Mouse (Mus musculus) midbrain, embryonic 11.5 days (tissue): ENCODE data around the gene Jmjd8. TPM values are rescaled to one million over a fixed set of nuclear protein-coding genes. Genes with fewer than 3 reads are reported as not detected.
"Not testable (repeated sequence)": the region's sequence is repeated elsewhere in the genome, so short reads cannot be mapped to it uniquely, and the experiment has no call there.

Experiments
- ATAC-seq: fragments of 200-750 bp; cut with Nextera tagmentation; 2 replicates; pipeline ENCODE4 v1.8.0; 2017; ENCODE audit warnings: moderate TSS enrichment, moderate library complexity; ENCODE audit not compliant: low FRiP score
- DNase-seq: peaks from one replicate; pipeline ENCODE4 v3.0.0; 2015; ENCODE audit warnings: low spot score; ENCODE audit errors: missing footprints
- H3K27ac ChIP-seq: fragments of 300-500 bp; sonication (generic); 2 replicates; pipeline ENCODE4 v1.5.1; 2014; ENCODE audit warnings: low read depth, low read length
- H3K27me3 ChIP-seq: fragments of 300-500 bp; sonication (generic); 2 replicates; pipeline ENCODE4 v1.6.1; 2014; ENCODE audit warnings: mild to moderate bottlenecking, low read length, moderate library complexity, mixed read lengths; ENCODE audit not compliant: control insufficient read depth, insufficient read depth
- H3K36me3 ChIP-seq: fragments of 300-500 bp; sonication (generic); 2 replicates; pipeline ENCODE4 v1.6.1; 2014; ENCODE audit warnings: mild to moderate bottlenecking, low read length, moderate library complexity, mixed read lengths; ENCODE audit not compliant: control insufficient read depth, insufficient read depth
- H3K4me1 ChIP-seq: fragments of 300-500 bp; sonication (generic); 2 replicates; pipeline ENCODE4 v1.6.1; 2014; ENCODE audit warnings: low read length; ENCODE audit not compliant: control insufficient read depth, insufficient read depth
- H3K4me2 ChIP-seq: fragments of 300-500 bp; sonication (generic); 2 replicates; pipeline ENCODE4 v1.6.1; 2014; ENCODE audit warnings: mild to moderate bottlenecking, moderate library complexity
- H3K4me3 ChIP-seq: fragments of 300-500 bp; sonication (generic); 2 replicates; pipeline ENCODE4 v1.5.1; 2014; ENCODE audit warnings: low read depth, low read length
- H3K9ac ChIP-seq: fragments of 300-500 bp; sonication (generic); 2 replicates; pipeline ENCODE4 v1.6.1; 2014; ENCODE audit warnings: low read length
- H3K9me3 ChIP-seq: fragments of 300-500 bp; sonication (generic); 2 replicates; pipeline ENCODE4 v1.6.1; 2016; ENCODE audit warnings: low read length; ENCODE audit not compliant: control insufficient read depth
- WGBS: fragments of 180-500 bp; shearing (Covaris S2); extraction: QIAGEN DNeasy Blood & Tissue Kit; methylation state at CpG from one replicate; pipeline ENCODE4 v1.1.7; 2014; 5-methylcytosine and 5-hydroxymethylcytosine counted together
- polyA plus RNA-seq: library from polyadenylated mRNA; unstranded; fragments of >200 nt; fragmentation: Nextera tagmentation; extraction: Ambion mirVana; gene quantifications from 2 replicates; pipeline ENCODE4 v1.2.1, GENCODE M21; 2014

Jmjd8 gene
- polyA plus RNA-seq, 1 experiment from 2014 or later, result 54.1 TPM

GRCm38 (mm10) chr17:25869498-25869897 lies 40.8 kb downstream of the Jmjd8 start:
- H3K4me2 ChIP-seq, result no peak overlapping the region
- DNase-seq (peak; percentile 78), ATAC-seq (no peak)
- no peaks in the 10 kb centered on the region for H3K36me3 ChIP-seq
- 77% methylated on average over 8 of the region's 8 CpGs for WGBS
- no peak overlapping the region for H3K4me3 ChIP-seq
- no peak overlapping the region for H3K27ac ChIP-seq
- H3K27me3 ChIP-seq, result no peaks in the 10 kb centered on the region
- peaks cover 14% of the 10 kb centered on the region for H3K4me1 ChIP-seq
- no peak overlapping the region for H3K9ac ChIP-seq
- H3K9me3 ChIP-seq, result no peaks in the 10 kb centered on the region

- WGBS, result 83% methylated on average over 2 of the region's 2 CpGs
- ATAC-seq (no peak), DNase-seq (no peak)
- Histone ChIP-seq H3K9ac (no peak overlapping the region), H3K4me1 (peaks cover 14% of the 10 kb centered on the region), H3K9me3 (no peaks in the 10 kb centered on the region), H3K36me3 (no peaks in the 10 kb centered on the region), H3K27me3 (no peaks in the 10 kb centered on the region), H3K27ac (no peak overlapping the region), H3K4me3 (no peak overlapping the region), H3K4me2 (no peak overlapping the region)
Observed at GRCm38 (mm10) chr17:25869954-25870353, 41.3 kb downstream of the Jmjd8 start.

- not testable (repeated sequence) for H3K9me3 ChIP-seq, H3K27me3 ChIP-seq
Observed at GRCm38 (mm10) chr17:25871566-25871965, 42.9 kb downstream of the Jmjd8 start.

GRCm38 (mm10) chr17:25872676-25873075 lies 44.0 kb downstream of the Jmjd8 start:
- no peak overlapping the region for H3K9ac ChIP-seq
- DNase-seq (no peak), ATAC-seq (no peak)
- no peak overlapping the region for H3K27ac ChIP-seq
- no peaks in the 10 kb centered on the region for H3K9me3 ChIP-seq
- H3K4me2 ChIP-seq, result no peak overlapping the region
- H3K4me3 ChIP-seq, result no peak overlapping the region
- H3K4me1 ChIP-seq, result peaks cover 23% of the 10 kb centered on the region
- WGBS, result 87% methylated on average over 3 of the region's 3 CpGs
- H3K27me3 ChIP-seq, result no peaks in the 10 kb centered on the region
- H3K36me3 ChIP-seq, result no peaks in the 10 kb centered on the region

More at GRCm38 (mm10) chr17:25871566-25871965, 42.9 kb downstream of the Jmjd8 start:
- H3K4me3 ChIP-seq, H3K4me2 ChIP-seq, H3K36me3 ChIP-seq, H3K27ac ChIP-seq, H3K9ac ChIP-seq, DNase-seq, ATAC-seq: not testable (repeated sequence)
- peaks cover 22% of the 10 kb centered on the region for H3K4me1 ChIP-seq

- no peaks in the 10 kb centered on the region for H3K27me3 ChIP-seq
- peak overlapping the region; percentile 80; the same call in 1 of the 2 replicates for H3K4me3 ChIP-seq
- WGBS, result 83% methylated on average over 11 of the region's 11 CpGs
- H3K27ac ChIP-seq, result no peak overlapping the region
- no peaks in the 10 kb centered on the region for H3K9me3 ChIP-seq
- H3K4me1 ChIP-seq, result peaks cover 18% of the 10 kb centered on the region
- DNase-seq (no peak), ATAC-seq (no peak)
- peak overlapping the region; percentile 90 for H3K4me2 ChIP-seq
- peak overlapping the region; percentile 57; the same call in 1 of the 2 replicates for H3K9ac ChIP-seq
- H3K36me3 ChIP-seq, result no peaks in the 10 kb centered on the region
Observed at GRCm38 (mm10) chr17:25873405-25874147, 44.9 kb downstream of the Jmjd8 start.

- ATAC-seq, result peak; percentile 17; the same call in 1 of the 2 replicates
- Histone ChIP-seq H3K36me3 (no peaks in the 10 kb centered on the region), H3K27me3 (no peaks in the 10 kb centered on the region), H3K27ac (peak overlapping the region; percentile 49; the same call in 1 of the 2 replicates), H3K9ac (peak overlapping the region; percentile 57), H3K4me1 (peaks cover 14% of the 10 kb centered on the region), H3K4me3 (peak overlapping the region; percentile 80), H3K9me3 (no peaks in the 10 kb centered on the region), H3K4me2 (peak overlapping the region; percentile 90)
- DNase-seq, result no peak
- 9% methylated on average over 14 of the region's 14 CpGs for WGBS
Observed at GRCm38 (mm10) chr17:25874148-25874720, 45.6 kb downstream of the Jmjd8 start.

GRCm38 (mm10) chr17:25874721-25875170 lies 46.1 kb downstream of the Jmjd8 start, which contains the start of gene Mettl26:
TSS of gene Mettl26 (plus strand) at chr17:25875074.
- H3K4me1 ChIP-seq, result peaks cover 16% of the 10 kb centered on the region

GRCm38 (mm10) chr17:25875171-25876136 lies 46.8 kb downstream of the Jmjd8 start:
- no peaks in the 10 kb centered on the region for H3K27me3 ChIP-seq
- H3K9me3 ChIP-seq, result no peaks in the 10 kb centered on the region
- peak overlapping the region; percentile 85 for H3K27ac ChIP-seq
- DNase-seq (peak; percentile 98), ATAC-seq (peak; percentile 90)
- H3K4me3 ChIP-seq, result peak overlapping the region; percentile 80
- H3K4me1 ChIP-seq, result peaks cover 23% of the 10 kb centered on the region
- no peaks in the 10 kb centered on the region for H3K36me3 ChIP-seq
- WGBS, result 1% methylated on average over 59 of the region's 59 CpGs
- peak overlapping the region; percentile 78 for H3K9ac ChIP-seq
- H3K4me2 ChIP-seq, result peak overlapping the region; percentile 90

More at GRCm38 (mm10) chr17:25874721-25875170, 46.1 kb downstream of the Jmjd8 start, which contains the start of gene Mettl26:
- peak within 1 kb of the TSS; percentile 90 for H3K4me2 ChIP-seq
- H3K36me3 ChIP-seq, result no peaks in the 10 kb centered on the region
- peak within 1 kb of the TSS; percentile 78 for H3K9ac ChIP-seq
- H3K9me3 ChIP-seq, result no peaks in the 10 kb centered on the region
- DNase-seq, result peak; percentile 100
- peak; percentile 73 for ATAC-seq
- H3K4me3 ChIP-seq, result peak within 1 kb of the TSS; percentile 80
- under 1% methylated on average over 25 of the region's 25 CpGs for WGBS
- H3K27me3 ChIP-seq, result no peaks in the 10 kb centered on the region
- peak within 1 kb of the TSS; percentile 85 for H3K27ac ChIP-seq
